Mouse (Mus musculus) forebrain, embryonic 10.5 days (tissue): ENCODE results near the gene Gpc6. TPM values are rescaled to one million over a fixed set of nuclear protein-coding genes. Genes with fewer than 3 reads are reported as not detected.

ENCODE experiments used
- DNase-seq: peaks from one replicate; pipeline ENCODE4 v3.0.0-alpha.2; 2017; ENCODE audit warnings: low spot score; ENCODE audit errors: extremely low spot score
- H3K27ac ChIP-seq: fragments of 300-500 bp; sonication (generic); 2 replicates; pipeline ENCODE4 v1.5.1; 2016; ENCODE audit warnings: mild to moderate bottlenecking
- H3K27me3 ChIP-seq: fragments of 300-500 bp; sonication (generic); 2 replicates; pipeline ENCODE4 v1.6.1; 2016; ENCODE audit warnings: mild to moderate bottlenecking; ENCODE audit not compliant: poor library complexity, severe bottlenecking
- H3K36me3 ChIP-seq: fragments of 300-500 bp; sonication (generic); replicated peaks from 2 replicates; pipeline ENCODE4 v1.6.1; 2016; ENCODE audit warnings: mild to moderate bottlenecking, moderate library complexity
- H3K4me1 ChIP-seq: fragments of 300-500 bp; sonication (generic); 2 replicates; pipeline ENCODE4 v1.6.1; 2016
- H3K4me3 ChIP-seq: fragments of 300-500 bp; sonication (generic); 2 replicates; pipeline ENCODE4 v1.5.1; 2016; ENCODE audit warnings: mild to moderate bottlenecking, moderate library complexity
- H3K9me3 ChIP-seq: fragments of 300-500 bp; sonication (generic); 2 replicates; pipeline ENCODE4 v1.6.1; 2016; ENCODE audit warnings: mild to moderate bottlenecking, moderate library complexity
- WGBS: fragments of 180-500 bp; shearing (Covaris S2); methylation state at CpG from one replicate; pipeline ENCODE4 v1.1.7; 2016; 5-methylcytosine and 5-hydroxymethylcytosine counted together
- polyA plus RNA-seq: library from polyadenylated mRNA; unstranded; fragments of >200 nt; fragmentation: Nextera tagmentation; extraction: Ambion mirVana; gene quantifications from 2 replicates; pipeline ENCODE4 v1.2.1, GENCODE M21; 2016

Gene Gpc6
- polyA plus RNA-seq, 1 experiment from 2014 or later: 36.5 TPM

DNA sequence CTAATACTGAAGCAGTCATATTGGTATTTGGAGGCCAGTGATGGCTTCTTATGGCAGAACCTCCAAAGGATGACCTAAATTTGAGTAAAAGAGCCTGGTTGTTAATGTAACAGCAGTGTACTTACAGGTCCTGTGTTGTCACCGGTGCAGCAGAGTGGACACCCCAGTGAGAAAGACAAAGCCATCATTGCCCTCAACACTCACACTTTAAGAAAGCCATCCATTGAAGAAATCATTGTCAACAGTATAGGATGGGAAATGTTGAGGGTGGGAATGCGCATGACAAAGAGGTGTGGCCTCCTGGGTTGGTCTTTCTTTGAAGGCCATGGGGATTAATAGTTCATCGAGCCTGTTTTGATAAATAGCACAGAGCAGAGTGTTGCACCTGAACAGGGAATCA is 570.0 kb downstream of the Gpc6 start:
- DNase-seq: no peak

GRCm38 (mm10) chr14:117498785-117499184 is 573.7 kb downstream of the Gpc6 start:
- Histone ChIP-seq H3K9me3 (no peaks in the 10 kb centered on the region), H3K27me3 (no peaks in the 10 kb centered on the region), H3K4me3 (no peak overlapping the region), H3K4me1 (no peaks in the 10 kb centered on the region), H3K36me3 (no peaks in the 10 kb centered on the region), H3K27ac (no peak overlapping the region)
- 88% methylated on average over 6 of the region's 6 CpGs for WGBS
- no peak for DNase-seq

More for the DNA sequence above, 570.0 kb downstream of the Gpc6 start:
- H3K27ac ChIP-seq: no peak overlapping the region
- WGBS: 75% methylated on average over 3 of the region's 3 CpGs
- no peak overlapping the region for H3K4me3 ChIP-seq
- H3K27me3 ChIP-seq: no peaks in the 10 kb centered on the region
- no peaks in the 10 kb centered on the region for H3K9me3 ChIP-seq
- no peaks in the 10 kb centered on the region for H3K36me3 ChIP-seq
- H3K4me1 ChIP-seq: no peaks in the 10 kb centered on the region

- WGBS: 91% methylated on average over 4 of the region's 4 CpGs
- DNase-seq: no peak
- Histone ChIP-seq H3K36me3 (no peaks in the 10 kb centered on the region), H3K4me1 (no peaks in the 10 kb centered on the region), H3K27ac (no peak overlapping the region), H3K4me3 (no peak overlapping the region), H3K27me3 (no peaks in the 10 kb centered on the region), H3K9me3 (no peaks in the 10 kb centered on the region)
These were observed 574.2 kb downstream of the Gpc6 start for GRCm38 (mm10) chr14:117499354-117499753.

GRCm38 (mm10) chr14:117514829-117515228 is 589.7 kb downstream of the Gpc6 start:
- no peak for DNase-seq
- Histone ChIP-seq H3K36me3 (no peaks in the 10 kb centered on the region), H3K9me3 (no peaks in the 10 kb centered on the region), H3K4me3 (no peak overlapping the region), H3K27ac (no peak overlapping the region), H3K27me3 (no peaks in the 10 kb centered on the region), H3K4me1 (peaks cover 5% of the 10 kb centered on the region)
- 82% methylated on average over 2 of the region's 2 CpGs for WGBS

DNA sequence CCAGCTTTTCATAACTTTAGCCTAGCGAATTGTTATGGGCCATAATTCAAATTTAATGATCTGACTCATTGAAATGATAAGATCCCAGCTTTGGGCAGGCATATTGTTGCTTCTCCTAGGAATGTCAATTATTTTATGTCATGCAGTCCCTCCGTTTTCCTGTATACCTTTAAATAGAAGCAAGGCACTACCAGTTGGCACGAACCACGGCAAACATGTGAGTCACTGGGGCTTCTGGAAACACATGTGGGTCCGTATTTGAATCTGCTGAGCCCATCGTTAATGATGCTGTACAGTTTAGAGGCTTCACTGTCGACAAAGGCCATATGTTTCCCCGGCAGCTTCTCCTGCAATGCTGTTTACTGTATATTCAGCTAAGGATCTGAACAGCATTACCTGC is 594.5 kb downstream of the Gpc6 start:
- 90% methylated on average over 8 of the region's 8 CpGs for WGBS

GRCm38 (mm10) chr14:117520706-117521105 is 595.6 kb downstream of the Gpc6 start:
- Histone ChIP-seq H3K27me3 (no peaks in the 10 kb centered on the region), H3K27ac (no peak overlapping the region), H3K9me3 (no peaks in the 10 kb centered on the region), H3K36me3 (no peaks in the 10 kb centered on the region), H3K4me1 (no peaks in the 10 kb centered on the region), H3K4me3 (no peak overlapping the region)
- 90% methylated on average over 2 of the region's 2 CpGs for WGBS
- DNase-seq: no peak

More for the DNA sequence above, 594.5 kb downstream of the Gpc6 start:
- Histone ChIP-seq H3K9me3 (no peaks in the 10 kb centered on the region), H3K4me1 (no peaks in the 10 kb centered on the region), H3K27me3 (no peaks in the 10 kb centered on the region), H3K36me3 (no peaks in the 10 kb centered on the region), H3K4me3 (no peak overlapping the region), H3K27ac (no peak overlapping the region)
- DNase-seq: no peak

- DNase-seq: no peak
- H3K4me3 ChIP-seq: no peak overlapping the region
- H3K36me3 ChIP-seq: no peaks in the 10 kb centered on the region
- no peaks in the 10 kb centered on the region for H3K4me1 ChIP-seq
- H3K9me3 ChIP-seq: no peaks in the 10 kb centered on the region
- H3K27me3 ChIP-seq: no peaks in the 10 kb centered on the region
- 91% methylated on average over 6 of the region's 6 CpGs for WGBS
- H3K27ac ChIP-seq: no peak overlapping the region
These were observed 600.0 kb downstream of the Gpc6 start for GRCm38 (mm10) chr14:117525133-117525532.

- Histone ChIP-seq H3K9me3 (no peaks in the 10 kb centered on the region), H3K36me3 (no peaks in the 10 kb centered on the region), H3K4me3 (no peak overlapping the region), H3K27ac (no peak overlapping the region), H3K27me3 (no peaks in the 10 kb centered on the region), H3K4me1 (no peaks in the 10 kb centered on the region)
- WGBS: 94% methylated on average over 7 of the region's 7 CpGs
- DNase-seq: no peak
These were observed 601.9 kb downstream of the Gpc6 start for GRCm38 (mm10) chr14:117527053-117527452.

DNA sequence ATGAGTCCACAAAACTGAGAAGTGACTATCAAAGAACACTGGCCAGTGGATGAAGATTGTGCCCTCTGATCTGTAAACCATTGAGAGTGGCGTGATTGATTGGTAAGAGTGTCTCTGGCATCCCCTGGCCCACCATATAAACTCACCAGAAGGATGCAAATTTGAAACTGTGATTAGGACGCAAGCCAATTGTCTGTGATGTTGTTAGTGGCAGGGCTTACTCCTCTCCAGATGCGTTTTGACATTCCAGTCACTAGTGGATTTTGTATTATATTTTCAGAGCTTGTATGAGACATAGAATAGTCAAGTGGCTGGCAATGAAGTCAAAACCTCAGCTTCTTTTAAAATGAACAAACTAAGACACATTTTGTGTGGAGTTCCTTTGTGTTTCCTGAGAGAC is 604.3 kb downstream of the Gpc6 start:
- DNase-seq: no peak
- 90% methylated on average over 3 of the region's 3 CpGs for WGBS
- no peaks in the 10 kb centered on the region for H3K4me1 ChIP-seq
- H3K36me3 ChIP-seq: no peaks in the 10 kb centered on the region
- no peak overlapping the region for H3K4me3 ChIP-seq
- H3K27ac ChIP-seq: no peak overlapping the region
- H3K9me3 ChIP-seq: no peaks in the 10 kb centered on the region
- no peaks in the 10 kb centered on the region for H3K27me3 ChIP-seq

- no peaks in the 10 kb centered on the region for H3K4me1 ChIP-seq
- no peak overlapping the region for H3K27ac ChIP-seq
- H3K9me3 ChIP-seq: no peaks in the 10 kb centered on the region
- no peaks in the 10 kb centered on the region for H3K36me3 ChIP-seq
- no peak for DNase-seq
- no peak overlapping the region for H3K4me3 ChIP-seq
- H3K27me3 ChIP-seq: no peaks in the 10 kb centered on the region
These were observed 627.7 kb downstream of the Gpc6 start for GRCm38 (mm10) chr14:117552776-117553175.

- no peaks in the 10 kb centered on the region for H3K36me3 ChIP-seq
- no peak for DNase-seq
- H3K4me1 ChIP-seq: peaks cover 7% of the 10 kb centered on the region; the same call in 1 of the 2 replicates
- 82% methylated on average over 7 of the region's 7 CpGs for WGBS
- no peak overlapping the region for H3K4me3 ChIP-seq
- no peaks in the 10 kb centered on the region for H3K27me3 ChIP-seq
- no peaks in the 10 kb centered on the region for H3K9me3 ChIP-seq
- no peak overlapping the region for H3K27ac ChIP-seq
These were observed 631.7 kb downstream of the Gpc6 start for GRCm38 (mm10) chr14:117556715-117557320.

DNA sequence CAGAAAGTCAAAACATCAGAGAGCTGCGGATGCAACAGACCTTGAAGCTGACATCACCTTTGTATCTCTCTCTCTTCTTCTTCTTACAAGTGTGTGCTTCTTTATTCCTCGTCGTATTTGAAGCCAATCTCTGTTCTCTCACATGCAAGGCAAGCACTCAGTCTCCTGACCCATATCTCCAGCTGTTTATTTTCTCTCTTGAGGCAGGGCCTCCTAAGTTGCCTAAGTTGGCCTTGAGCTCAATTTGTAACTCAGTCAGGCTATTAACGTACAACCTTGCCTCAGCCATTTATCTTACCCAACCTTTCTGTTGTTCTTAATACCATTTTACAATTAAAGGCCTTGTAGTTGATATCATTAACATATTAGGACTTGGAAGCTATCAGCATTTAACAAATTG is 637.0 kb downstream of the Gpc6 start:
- Histone ChIP-seq H3K36me3 (no peaks in the 10 kb centered on the region), H3K4me1 (peaks cover 7% of the 10 kb centered on the region; the same call in 1 of the 2 replicates), H3K27me3 (no peaks in the 10 kb centered on the region), H3K27ac (no peak overlapping the region), H3K9me3 (no peaks in the 10 kb centered on the region), H3K4me3 (no peak overlapping the region)
- no peak for DNase-seq
- WGBS: 89% methylated on average over 4 of the region's 4 CpGs

DNA sequence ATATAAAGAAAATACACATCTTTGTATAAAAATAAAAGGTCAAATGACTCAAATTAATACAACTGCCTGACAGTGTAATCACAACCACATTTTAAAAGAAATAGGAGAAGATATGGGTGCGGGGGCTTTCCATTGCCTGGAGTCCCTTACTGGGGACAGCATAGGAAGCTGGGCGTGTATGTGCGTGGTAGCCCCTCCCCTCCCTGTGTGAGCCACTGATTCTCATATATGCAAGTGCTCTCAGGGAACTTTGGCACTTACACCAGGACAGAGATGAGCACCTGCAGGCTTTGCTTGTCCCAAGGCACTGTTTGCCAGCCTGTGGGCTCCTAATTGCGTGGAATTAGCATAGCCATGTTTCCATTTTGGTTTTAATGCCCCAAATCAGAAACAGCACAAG is 644.2 kb downstream of the Gpc6 start:
- WGBS: 79% methylated on average over 4 of the region's 4 CpGs
- Histone ChIP-seq H3K27ac (no peak overlapping the region), H3K9me3 (no peaks in the 10 kb centered on the region), H3K4me1 (no peaks in the 10 kb centered on the region), H3K4me3 (no peak overlapping the region), H3K27me3 (no peaks in the 10 kb centered on the region), H3K36me3 (no peaks in the 10 kb centered on the region)
- DNase-seq: no peak

DNA sequence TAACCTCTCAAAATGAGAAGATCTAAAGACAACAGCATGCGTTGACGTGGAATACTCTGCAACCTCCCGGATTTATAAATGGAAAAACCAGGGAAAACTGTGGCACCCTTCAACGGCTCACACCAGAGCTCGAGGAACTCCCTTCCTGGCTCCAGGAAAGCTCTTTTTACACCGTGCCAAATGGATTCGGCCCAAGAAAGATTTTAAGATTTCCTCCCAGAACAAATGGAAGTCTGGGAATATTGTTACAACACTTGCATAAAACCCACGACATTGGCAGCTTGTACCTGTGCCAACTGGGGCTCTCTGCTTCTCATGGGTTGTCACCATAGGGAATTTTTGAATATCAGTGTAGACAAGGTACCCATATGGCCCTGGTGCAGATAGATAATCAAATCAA is 647.1 kb downstream of the Gpc6 start:
- 96% methylated on average over 8 of the region's 8 CpGs for WGBS
- no peaks in the 10 kb centered on the region for H3K36me3 ChIP-seq
- H3K9me3 ChIP-seq: no peaks in the 10 kb centered on the region
- H3K4me3 ChIP-seq: no peak overlapping the region
- H3K4me1 ChIP-seq: no peaks in the 10 kb centered on the region
- no peak overlapping the region for H3K27ac ChIP-seq
- DNase-seq: no peak
- no peaks in the 10 kb centered on the region for H3K27me3 ChIP-seq
